Mouse (Mus musculus) CD4-positive, CD25-positive, alpha-beta regulatory T cell, adult 4 months (primary cell): ENCODE measurements around the gene Rbm44. TPM values are rescaled to one million over a fixed set of nuclear protein-coding genes. Genes with fewer than 3 reads are reported as not detected.
A peak's percentile ranks its signal among the peaks of the same experiment; 100 is the strongest.

ENCODE experiments used
- ATAC-seq: one replicate; pipeline ENCODE4 v1.8.0; 2017
- polyA plus RNA-seq, 2 experiments: library from polyadenylated mRNA; unstranded; fragments of 100-300 nt; shearing (Covaris generic); gene quantifications; one replicate each; pipeline ENCODE4 v1.2.1; 2017

The Rbm44 gene
- polyA plus RNA-seq, 2 experiments from 2014 or later = 0.83 to 2.2 TPM

- ATAC-seq = peak; percentile 60
Observed at GRCm38 (mm10) chr1:91211099-91211498, 66.2 kb downstream of the Rbm44 start.

GRCm38 (mm10) chr1:91211591-91212008 is 66.7 kb downstream of the Rbm44 start:
- no peak for ATAC-seq

GRCm38 (mm10) chr1:91215264-91215663 is 70.4 kb downstream of the Rbm44 start:
- ATAC-seq = no peak

- ATAC-seq = no peak
Observed at GRCm38 (mm10) chr1:91215981-91216380, 71.1 kb downstream of the Rbm44 start.

- ATAC-seq = no peak
Observed at GRCm38 (mm10) chr1:91216504-91217267, 71.8 kb downstream of the Rbm44 start.

- peak; percentile 65 for ATAC-seq
Observed at GRCm38 (mm10) chr1:91219641-91220321, 74.9 kb downstream of the Rbm44 start.

GRCm38 (mm10) chr1:91220322-91220672 is 75.4 kb downstream of the Rbm44 start:
- ATAC-seq = peak; percentile 82

Other genes starting within 250 kb of the Rbm44 start
- not detected for gene Mlph, start 230.0 kb upstream of the Rbm44 start, polyA plus RNA-seq
- gene Prlh, start 192.0 kb upstream of the Rbm44 start, polyA plus RNA-seq = not detected
- gene Rab17, start 175.4 kb upstream of the Rbm44 start, polyA plus RNA-seq = not detected
- 100 to 1,000 TPM; 175 to 217 TPM for gene Lrrfip1, start 146.4 kb upstream of the Rbm44 start, polyA plus RNA-seq
- 10 to 100 TPM; 28.9 to 31.6 TPM for gene Ramp1, start 34.7 kb downstream of the Rbm44 start, polyA plus RNA-seq
- gene Ube2f, start 105.2 kb downstream of the Rbm44 start, polyA plus RNA-seq = 10 to 100 TPM; 85.2 to 93.4 TPM
- 10 to 100 TPM; 57.1 to 91.0 TPM for gene Scly, start 153.2 kb downstream of the Rbm44 start, polyA plus RNA-seq
- not detected for gene Espnl, start 177.0 kb downstream of the Rbm44 start, polyA plus RNA-seq
- not detected for gene Klhl30, start 205.9 kb downstream of the Rbm44 start, polyA plus RNA-seq
- not detected for gene Erfe, start 221.3 kb downstream of the Rbm44 start, polyA plus RNA-seq